Mouse (Mus musculus) embryo, embryonic 10 days (tissue): ENCODE results near the gene Foxa2.

Source experiments
- DNase-seq: peaks from one replicate; pipeline ENCODE4 v3.0.0-alpha.2; 2015; ENCODE audit warnings: low spot score

Gene Foxa2

DNA sequence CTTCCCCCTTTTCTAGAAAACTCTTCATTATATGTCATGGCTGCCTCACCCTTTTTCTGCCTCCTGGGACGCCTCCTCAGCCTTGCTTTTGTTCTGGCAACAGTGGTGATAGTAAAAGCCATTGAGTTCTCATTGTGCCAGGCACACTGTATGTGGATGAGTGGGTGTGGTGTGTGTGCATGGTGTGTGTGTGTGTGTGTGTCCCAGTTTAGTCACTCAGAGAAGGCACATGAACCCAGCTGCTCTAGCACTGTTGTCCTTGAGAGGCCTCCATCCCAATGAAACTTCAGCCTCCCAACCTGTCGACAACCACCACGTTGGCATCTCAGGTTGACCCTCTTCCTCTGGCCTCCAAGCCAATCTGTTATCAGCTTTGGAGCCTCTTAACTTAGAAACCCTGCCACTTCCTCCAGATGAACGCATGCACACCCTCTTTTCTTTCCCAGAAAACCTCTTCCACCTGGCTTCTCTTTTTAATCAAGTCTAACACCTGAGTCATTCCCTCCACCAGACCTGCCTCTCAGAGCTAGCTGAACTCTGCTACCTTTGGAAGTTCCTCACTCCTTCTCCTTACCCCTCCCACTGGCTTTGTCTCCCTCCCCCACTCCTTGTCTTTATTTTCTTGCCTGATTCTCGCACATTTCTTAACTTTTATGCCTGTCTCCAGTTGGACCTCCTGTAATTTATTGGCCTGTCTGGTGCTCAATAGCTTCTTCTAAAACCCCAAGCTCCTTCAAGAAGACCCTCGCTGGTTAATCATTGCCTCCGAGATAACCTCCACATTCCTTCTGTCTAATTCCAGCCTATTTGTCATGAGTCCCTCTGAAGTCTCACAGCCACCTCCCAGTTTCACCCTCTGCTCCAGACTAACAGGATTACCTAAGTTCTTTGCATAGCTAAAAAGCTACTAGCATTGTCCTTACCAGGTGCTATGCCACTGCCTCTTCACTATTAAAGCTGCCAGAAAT is 41.9 kb downstream of the Foxa2 start:
- peak; percentile 11 for DNase-seq

DNA sequence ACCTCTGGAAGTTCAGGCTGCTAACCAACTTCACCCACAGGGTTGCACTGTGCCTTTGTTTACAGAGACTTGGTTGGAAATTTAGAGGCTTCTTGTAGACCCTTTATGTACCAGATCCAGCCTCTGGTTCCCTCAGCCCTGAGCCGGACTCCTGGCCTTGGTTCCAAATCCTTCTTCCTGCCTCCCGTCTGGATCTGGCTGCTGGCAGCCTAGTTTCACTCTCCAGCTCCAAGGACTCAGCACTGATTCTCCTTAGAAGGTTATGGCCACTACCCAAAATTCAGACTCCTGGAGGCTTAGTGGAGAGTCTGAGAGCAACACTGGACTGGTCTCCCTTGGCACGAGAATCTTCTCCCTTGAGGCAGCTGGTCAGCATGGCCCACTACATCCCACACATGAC is 43.3 kb downstream of the Foxa2 start:
- DNase-seq: no peak

DNA sequence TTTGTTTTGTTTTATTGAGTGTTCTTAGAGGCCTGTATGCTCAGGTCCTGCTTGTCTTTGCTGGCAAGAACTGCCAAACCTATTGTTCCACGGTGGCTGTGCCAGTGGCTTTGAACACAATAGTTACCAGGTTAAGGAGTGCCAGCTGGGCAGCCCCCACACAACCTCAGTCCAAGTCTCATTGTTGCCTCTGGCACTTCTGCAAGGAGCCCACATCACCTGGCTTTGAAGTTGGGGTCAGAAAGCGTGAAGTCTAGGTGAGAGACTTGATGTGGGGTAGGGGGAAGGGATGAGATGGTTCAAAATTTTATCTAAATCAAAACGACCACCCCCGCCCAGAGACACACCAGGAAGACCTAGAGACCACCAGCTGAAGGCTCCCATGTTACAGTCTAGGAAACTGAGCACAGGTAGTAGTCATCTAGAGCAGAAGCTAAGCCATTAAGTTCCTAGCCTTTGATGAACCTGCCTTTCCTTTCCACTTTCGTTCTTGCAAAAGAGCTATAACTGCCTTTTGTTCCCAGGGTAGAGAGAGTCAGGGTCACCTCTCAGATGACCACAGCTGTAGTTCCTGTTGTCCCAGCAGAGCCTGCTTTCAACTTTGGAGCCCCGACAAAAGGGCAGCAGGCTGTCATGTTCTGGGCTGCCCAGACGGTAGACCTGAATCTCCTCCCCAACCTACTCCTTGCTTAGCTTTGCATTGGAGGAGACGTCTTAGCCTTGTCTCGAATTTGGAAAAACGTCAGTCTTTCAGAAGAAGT is 48.4 kb downstream of the Foxa2 start:
- no peak for DNase-seq

DNA sequence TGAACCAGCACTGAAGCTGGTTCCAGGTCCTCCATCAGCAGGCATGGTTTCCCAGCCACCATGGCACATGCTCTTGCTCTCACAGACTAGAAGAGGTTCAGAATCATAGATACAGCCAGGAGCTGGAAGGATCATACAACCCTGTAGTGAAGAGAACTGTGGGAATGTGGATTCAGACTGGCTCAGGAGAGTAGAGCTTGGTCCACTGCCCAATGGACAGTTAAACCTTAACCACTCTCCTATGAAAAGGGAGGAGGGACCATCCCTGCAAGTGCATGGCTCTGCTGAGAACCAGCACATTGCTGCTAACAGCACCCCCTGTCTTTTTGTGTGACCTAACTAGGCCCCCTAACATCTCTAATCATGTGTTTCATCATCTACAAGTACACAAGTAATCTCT is 50.0 kb downstream of the Foxa2 start:
- DNase-seq: no peak

DNA sequence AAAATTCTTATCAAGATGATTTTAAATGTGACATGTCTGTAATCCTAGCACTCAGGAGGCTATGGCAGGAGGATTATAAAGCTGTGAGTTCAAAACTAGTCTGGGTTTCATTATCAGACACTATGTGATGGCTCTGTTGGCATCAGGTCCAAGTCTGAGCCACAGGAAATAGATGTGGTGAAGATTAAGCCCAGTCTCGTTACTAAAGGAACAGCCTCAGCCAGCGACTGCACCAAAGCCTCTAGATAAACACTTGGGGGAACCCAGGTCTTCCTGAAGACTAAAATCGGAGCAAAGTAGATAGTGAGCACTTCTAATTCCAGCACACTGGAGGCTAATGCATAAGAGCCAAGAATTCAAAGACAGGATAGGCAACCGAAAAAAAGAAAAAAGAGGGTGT is 52.9 kb downstream of the Foxa2 start:
- DNase-seq: no peak

DNA sequence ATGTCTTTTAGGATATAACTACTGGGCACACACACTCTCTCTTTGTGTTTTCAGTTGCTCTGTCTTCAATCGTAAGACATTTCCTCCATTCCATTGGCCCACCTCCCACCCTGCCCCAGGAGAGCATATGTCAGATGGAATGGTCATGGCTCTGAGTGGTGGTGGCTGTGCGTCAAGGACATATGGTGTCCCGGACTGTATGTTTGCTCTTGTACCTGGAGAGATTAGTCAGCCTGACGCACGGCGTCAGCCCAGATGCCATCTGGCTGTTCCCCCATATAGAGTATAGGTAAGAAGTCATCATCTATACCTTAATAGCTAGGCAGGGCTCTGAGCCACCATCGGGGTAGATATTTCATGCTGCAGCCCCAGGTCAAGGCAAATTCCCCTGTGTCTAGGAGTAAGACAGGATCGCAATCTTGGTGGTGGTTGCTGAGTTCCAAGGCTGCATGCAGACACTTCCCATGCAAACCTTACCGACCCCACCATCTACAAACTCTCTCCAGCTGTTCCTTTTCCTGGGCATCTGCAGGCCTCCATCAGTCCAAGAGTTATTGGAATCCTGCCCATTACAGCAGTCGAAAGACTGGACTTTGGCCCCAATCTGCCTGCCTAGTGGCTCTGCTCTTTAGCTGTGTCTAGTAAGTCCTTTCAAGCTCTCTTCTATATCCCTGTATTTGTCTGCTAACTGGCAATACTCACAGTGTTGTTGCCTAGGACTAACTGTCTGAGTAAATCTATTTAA is 53.7 kb downstream of the Foxa2 start:
- DNase-seq: no peak
